ENCODE assay signal across 8 mouse cellular contexts in genomic region chr13:42103486-42104166, GRCm38 (mm10). TPM values are rescaled to one million over a fixed set of nuclear protein-coding genes. Genes with fewer than 3 reads are reported as not detected.
A peak's percentile ranks its signal among the peaks of the same experiment; 100 is the strongest.
DNase-seq lines count a peak whose midpoint lies in the region; ATAC-seq lines count a peak whose summit lies in the region.

No protein-coding gene starts in this region.

- no peaks in the 10 kb centered on the region for H3K9me3 ChIP-seq in forebrain, embryonic 16.5 days (ENCODE audit: control insufficient read depth, low read length)
- H3K9me3 ChIP-seq in midbrain, embryonic 10.5 days (replicated peaks), result no peaks in the 10 kb centered on the region

- peak; percentile 41; the same call in 1 of the 2 replicates for ATAC-seq in forebrain, embryonic 16.5 days

- H3K27ac ChIP-seq in forebrain, embryonic 16.5 days (ENCODE audit: low read length), result no peak overlapping the region; the same call in 1 of the 2 replicates
- peak overlapping the region; percentile 72 for H3K27ac ChIP-seq in midbrain, embryonic 10.5 days (replicated peaks)

- no peaks in the 10 kb centered on the region for H3K27me3 ChIP-seq in forebrain, embryonic 16.5 days (replicated peaks; ENCODE audit: control insufficient read depth, insufficient read depth, low read length)
- no peaks in the 10 kb centered on the region for H3K27me3 ChIP-seq in midbrain, embryonic 10.5 days (ENCODE audit: low read depth, poor library complexity, severe bottlenecking)

- no peaks in the 10 kb centered on the region for H3K36me3 ChIP-seq in forebrain, embryonic 16.5 days (ENCODE audit: control insufficient read depth, insufficient read depth)
- no peaks in the 10 kb centered on the region for H3K36me3 ChIP-seq in midbrain, embryonic 10.5 days

- H3K4me1 ChIP-seq in forebrain, embryonic 16.5 days (replicated peaks; ENCODE audit: control insufficient read depth, insufficient read depth, low read length), result peaks cover 26% of the 10 kb centered on the region
- peaks cover 38% of the 10 kb centered on the region for H3K4me1 ChIP-seq in midbrain, embryonic 10.5 days

- H3K4me2 ChIP-seq in forebrain, embryonic 16.5 days (ENCODE audit: low read length), result peak overlapping the region; percentile 42; the same call in 1 of the 2 replicates

- 58% methylated on average over 11 of the region's 11 CpGs for WGBS in forebrain, embryonic 16.5 days
- WGBS in midbrain, embryonic 10.5 days, result 84% methylated on average over 11 of the region's 11 CpGs

- no peak overlapping the region for H3K4me3 ChIP-seq in forebrain, embryonic 16.5 days (replicated peaks; ENCODE audit: low read length)
- H3K4me3 ChIP-seq in midbrain, embryonic 10.5 days, result no peak overlapping the region

- H3K9ac ChIP-seq in forebrain, embryonic 16.5 days (replicated peaks; ENCODE audit: low read depth, low read length), result no peak overlapping the region

- DNase-seq in cerebellum, adult 18-20 months, result peak; percentile 36 to 38
- no peak for DNase-seq in cerebellum, postnatal 36 days
- peak; percentile 77 for DNase-seq in CD4-positive helper T cell, adult 2 months (ENCODE audit: low read depth, low spot score)
- DNase-seq in midbrain, embryonic 10.5 days (ENCODE audit: low spot score), result no peak
- DNase-seq in layer of hippocampus, postnatal 10 days (ENCODE audit: low spot score in 2 of 2), result no peak
- no peak for DNase-seq in testis, postnatal 10 days (ENCODE audit: low spot score)
- DNase-seq in embryo, embryonic 11 days, result no peak

RNA-seq across cellular contexts. Expression of gene Hivep1, which starts 51.8 kb away (rescaled TPM):
- polyA plus RNA-seq in forebrain, embryonic 16.5 days (2015; fragmentation: Nextera tagmentation; extraction: Ambion mirVana), result 16.6 and 18.9 TPM in 2 replicates
- polyA plus RNA-seq in midbrain, embryonic 10.5 days (2016; fragmentation: Nextera tagmentation; extraction: Ambion mirVana), result 7.4 and 7.8 TPM in 2 replicates
- total RNA-seq in layer of hippocampus, postnatal 10 days (2021), result 10 to 100 TPM; 40.9 to 44.3 TPM

Comparison
In these comparisons a context has a peak if more than half of its experiments do, and no peak if none do; other contexts are left out.
1. DNase-seq: peak in cerebellum, adult 18-20 months (2 of 2) and CD4-positive helper T cell, adult 2 months (single experiment); none in cerebellum, postnatal 36 days (0 of 2), midbrain, embryonic 10.5 days (single experiment), layer of hippocampus, postnatal 10 days (0 of 2), testis, postnatal 10 days (single experiment) and embryo, embryonic 11 days (single experiment).